Mouse (Mus musculus): Measurements from ENCODE around the gene Pik3r1. TPM values are rescaled to one million over a fixed set of nuclear protein-coding genes. Genes with fewer than 3 reads are reported as not detected.

Pik3r1 gene
- polyA plus RNA-seq, 1 experiment from 2014 or later, result 47.5 TPM

- Histone ChIP-seq H3K9me3 (no peaks in the 10 kb centered on the region), H3K4me2 (no peak overlapping the region), H3K4me3 (no peak overlapping the region), H3K36me3 (no peaks in the 10 kb centered on the region), H3K9ac (no peak overlapping the region), H3K4me1 (replicated peaks) (peaks cover 16% of the 10 kb centered on the region), H3K27ac (replicated peaks) (no peak overlapping the region), H3K27me3 (no peaks in the 10 kb centered on the region)
- WGBS, result 83% methylated on average over 7 of the region's 7 CpGs
- no peak for ATAC-seq (ENCODE audit: low FRiP score, low read depth)
Observed at GRCm38 (mm10) chr13:101731777-101732176, 36.2 kb downstream of the Pik3r1 start.

- Histone ChIP-seq H3K27me3 (no peaks in the 10 kb centered on the region), H3K27ac (replicated peaks) (no peak overlapping the region), H3K4me3 (no peak overlapping the region), H3K9me3 (no peaks in the 10 kb centered on the region), H3K36me3 (no peaks in the 10 kb centered on the region), H3K4me2 (no peak overlapping the region), H3K9ac (no peak overlapping the region), H3K4me1 (replicated peaks) (peaks cover 11% of the 10 kb centered on the region)
- 87% methylated on average over 8 of the region's 8 CpGs for WGBS
- no peak for ATAC-seq (ENCODE audit: low FRiP score, low read depth)
Observed at GRCm38 (mm10) chr13:101730351-101730750, 37.7 kb downstream of the Pik3r1 start.

- H3K9me3 ChIP-seq, result no peaks in the 10 kb centered on the region
- no peaks in the 10 kb centered on the region for H3K36me3 ChIP-seq
- no peak overlapping the region for H3K4me2 ChIP-seq
- H3K4me1 ChIP-seq (replicated peaks), result peaks cover 11% of the 10 kb centered on the region
- H3K27me3 ChIP-seq, result no peaks in the 10 kb centered on the region
- H3K4me3 ChIP-seq, result no peak overlapping the region
- peak; percentile 54; the same call in 1 of the 2 replicates for ATAC-seq (ENCODE audit: low FRiP score, low read depth)
- no peak overlapping the region for H3K9ac ChIP-seq
- H3K27ac ChIP-seq (replicated peaks), result no peak overlapping the region
- WGBS, result 58% methylated on average over 4 of the region's 4 CpGs
Observed at GRCm38 (mm10) chr13:101729248-101730055, 38.6 kb downstream of the Pik3r1 start.

GRCm38 (mm10) chr13:101728816-101729215 is 39.2 kb downstream of the Pik3r1 start:
- H3K27me3 ChIP-seq, result no peaks in the 10 kb centered on the region
- peaks cover 12% of the 10 kb centered on the region for H3K4me1 ChIP-seq (replicated peaks)
- WGBS, result 58% methylated on average over 7 of the region's 7 CpGs
- no peak overlapping the region for H3K27ac ChIP-seq (replicated peaks)
- no peak overlapping the region for H3K4me2 ChIP-seq
- no peak overlapping the region for H3K4me3 ChIP-seq
- no peak overlapping the region for H3K9ac ChIP-seq
- no peaks in the 10 kb centered on the region for H3K36me3 ChIP-seq
- no peaks in the 10 kb centered on the region for H3K9me3 ChIP-seq
- no peak for ATAC-seq (ENCODE audit: low FRiP score, low read depth)

- H3K27me3 ChIP-seq, result no peaks in the 10 kb centered on the region
- peaks cover 13% of the 10 kb centered on the region for H3K4me1 ChIP-seq (replicated peaks)
- H3K27ac ChIP-seq (replicated peaks), result no peak overlapping the region
- no peaks in the 10 kb centered on the region for H3K9me3 ChIP-seq
- H3K9ac ChIP-seq, result no peak overlapping the region
- ATAC-seq (ENCODE audit: low FRiP score, low read depth), result no peak
- no peaks in the 10 kb centered on the region for H3K36me3 ChIP-seq
- WGBS, result 69% methylated on average over 3 of the region's 3 CpGs
- no peak overlapping the region for H3K4me2 ChIP-seq
- H3K4me3 ChIP-seq, result no peak overlapping the region
Observed at GRCm38 (mm10) chr13:101728300-101728699, 39.7 kb downstream of the Pik3r1 start.

- Histone ChIP-seq H3K9ac (no peak overlapping the region), H3K36me3 (no peaks in the 10 kb centered on the region), H3K4me3 (no peak overlapping the region), H3K4me1 (replicated peaks) (peaks cover 13% of the 10 kb centered on the region), H3K9me3 (no peaks in the 10 kb centered on the region), H3K27ac (replicated peaks) (no peak overlapping the region), H3K4me2 (no peak overlapping the region), H3K27me3 (no peaks in the 10 kb centered on the region)
- ATAC-seq (ENCODE audit: low FRiP score, low read depth), result no peak
- WGBS, result 75% methylated on average over 5 of the region's 5 CpGs
Observed at GRCm38 (mm10) chr13:101727837-101728236, 40.2 kb downstream of the Pik3r1 start.

- Histone ChIP-seq H3K27ac (replicated peaks) (no peak overlapping the region), H3K4me1 (replicated peaks) (peaks cover 13% of the 10 kb centered on the region), H3K4me2 (no peak overlapping the region), H3K36me3 (no peaks in the 10 kb centered on the region), H3K27me3 (no peaks in the 10 kb centered on the region), H3K9ac (no peak overlapping the region), H3K4me3 (no peak overlapping the region), H3K9me3 (no peaks in the 10 kb centered on the region)
- no peak for ATAC-seq (ENCODE audit: low FRiP score, low read depth)
- WGBS, result 90% methylated on average over 3 of the region's 3 CpGs
Observed at GRCm38 (mm10) chr13:101726922-101727321, 41.1 kb downstream of the Pik3r1 start.

- 92% methylated on average over 9 of the region's 9 CpGs for WGBS
- no peak for ATAC-seq (ENCODE audit: low FRiP score, low read depth)
Observed at GRCm38 (mm10) chr13:101721901-101722595, 46.0 kb downstream of the Pik3r1 start.

GRCm38 (mm10) chr13:101721154-101721553 is 46.9 kb downstream of the Pik3r1 start:
- peaks cover 16% of the 10 kb centered on the region for H3K4me1 ChIP-seq (replicated peaks)
- no peak overlapping the region for H3K4me2 ChIP-seq
- no peak overlapping the region for H3K4me3 ChIP-seq
- no peaks in the 10 kb centered on the region for H3K27me3 ChIP-seq
- ATAC-seq (ENCODE audit: low FRiP score, low read depth), result no peak
- no peaks in the 10 kb centered on the region for H3K36me3 ChIP-seq
- H3K27ac ChIP-seq (replicated peaks), result no peak overlapping the region
- no peaks in the 10 kb centered on the region for H3K9me3 ChIP-seq
- H3K9ac ChIP-seq, result no peak overlapping the region
- WGBS, result 68% methylated on average over 2 of the region's 2 CpGs

More at GRCm38 (mm10) chr13:101721901-101722595, 46.0 kb downstream of the Pik3r1 start:
- peaks cover 16% of the 10 kb centered on the region for H3K4me1 ChIP-seq (replicated peaks)
- H3K9me3 ChIP-seq, result no peaks in the 10 kb centered on the region
- no peak overlapping the region for H3K9ac ChIP-seq
- H3K27me3 ChIP-seq, result no peaks in the 10 kb centered on the region
- no peak overlapping the region for H3K4me3 ChIP-seq
- no peak overlapping the region for H3K27ac ChIP-seq (replicated peaks)
- no peaks in the 10 kb centered on the region for H3K36me3 ChIP-seq
- no peak overlapping the region for H3K4me2 ChIP-seq

GRCm38 (mm10) chr13:101719312-101719870 is 48.6 kb downstream of the Pik3r1 start:
- Histone ChIP-seq H3K27ac (replicated peaks) (no peak overlapping the region), H3K27me3 (no peaks in the 10 kb centered on the region), H3K4me1 (replicated peaks) (peaks cover 16% of the 10 kb centered on the region), H3K4me3 (no peak overlapping the region), H3K9me3 (no peaks in the 10 kb centered on the region), H3K9ac (no peak overlapping the region), H3K36me3 (no peaks in the 10 kb centered on the region), H3K4me2 (peak overlapping the region; percentile 38)
- ATAC-seq (ENCODE audit: low FRiP score, low read depth), result peak; percentile 65
- WGBS, result 7% methylated on average over 11 of the region's 11 CpGs

- no peak overlapping the region for H3K27ac ChIP-seq (replicated peaks)
Observed at GRCm38 (mm10) chr13:101718744-101719143, 49.3 kb downstream of the Pik3r1 start.

GRCm38 (mm10) chr13:101717836-101718235 is 50.2 kb downstream of the Pik3r1 start:
- WGBS, result 70% methylated on average over 6 of the region's 6 CpGs
- Histone ChIP-seq H3K4me3 (no peak overlapping the region), H3K4me2 (no peak overlapping the region), H3K27ac (replicated peaks) (no peak overlapping the region), H3K27me3 (no peaks in the 10 kb centered on the region), H3K9ac (no peak overlapping the region), H3K4me1 (replicated peaks) (peaks cover 13% of the 10 kb centered on the region), H3K9me3 (no peaks in the 10 kb centered on the region), H3K36me3 (no peaks in the 10 kb centered on the region)
- no peak for ATAC-seq (ENCODE audit: low FRiP score, low read depth)

More at GRCm38 (mm10) chr13:101718744-101719143, 49.3 kb downstream of the Pik3r1 start:
- no peaks in the 10 kb centered on the region for H3K9me3 ChIP-seq
- H3K27me3 ChIP-seq, result no peaks in the 10 kb centered on the region
- ATAC-seq (ENCODE audit: low FRiP score, low read depth), result no peak
- no peak overlapping the region for H3K4me3 ChIP-seq
- H3K4me2 ChIP-seq, result no peak overlapping the region
- peaks cover 14% of the 10 kb centered on the region for H3K4me1 ChIP-seq (replicated peaks)
- 49% methylated on average over 7 of the region's 7 CpGs for WGBS
- no peak overlapping the region for H3K9ac ChIP-seq
- no peaks in the 10 kb centered on the region for H3K36me3 ChIP-seq
